Mouse (Mus musculus): ENCODE data around the gene Swap70. TPM values are rescaled to one million over a fixed set of nuclear protein-coding genes. Genes with fewer than 3 reads are reported as not detected.

Gene Swap70
- total RNA-seq, 2 experiments from 2014 or later, result 5.5 to 8.0 TPM

GRCm38 (mm10) chr7:110270455-110270854 is 48.9 kb downstream of the Swap70 start:
- no peak for DNase-seq (ENCODE audit: low spot score)

- DNase-seq (ENCODE audit: low spot score), result no peak
Observed at GRCm38 (mm10) chr7:110271814-110272213, 50.3 kb downstream of the Swap70 start.

GRCm38 (mm10) chr7:110272434-110272833 is 50.9 kb downstream of the Swap70 start:
- DNase-seq (ENCODE audit: low spot score), result no peak

- no peak for DNase-seq (ENCODE audit: low spot score)
Observed at GRCm38 (mm10) chr7:110277734-110278245, 56.3 kb downstream of the Swap70 start.

GRCm38 (mm10) chr7:110279183-110279582 is 57.7 kb downstream of the Swap70 start:
- DNase-seq (ENCODE audit: low spot score), result no peak

- no peak for DNase-seq (ENCODE audit: low spot score)
Observed at GRCm38 (mm10) chr7:110281435-110282256, 60.1 kb downstream of the Swap70 start.

- DNase-seq (ENCODE audit: low spot score), result no peak
Observed at GRCm38 (mm10) chr7:110282797-110283196, 61.3 kb downstream of the Swap70 start.

- no peak for DNase-seq (ENCODE audit: low spot score)
Observed at GRCm38 (mm10) chr7:110283484-110284275, 62.2 kb downstream of the Swap70 start.

GRCm38 (mm10) chr7:110285076-110285848 is 63.8 kb downstream of the Swap70 start:
- DNase-seq (ENCODE audit: low spot score), result no peak

- no peak for DNase-seq (ENCODE audit: low spot score)
Observed at GRCm38 (mm10) chr7:110285849-110286151, 64.3 kb downstream of the Swap70 start.

GRCm38 (mm10) chr7:110286198-110286732 is 64.8 kb downstream of the Swap70 start:
- DNase-seq (ENCODE audit: low spot score), result no peak

GRCm38 (mm10) chr7:110286838-110287475 is 65.4 kb downstream of the Swap70 start:
- peak; percentile 81 for DNase-seq (ENCODE audit: low spot score)

GRCm38 (mm10) chr7:110287476-110288071 is 66.1 kb downstream of the Swap70 start:
- DNase-seq (ENCODE audit: low spot score), result no peak

GRCm38 (mm10) chr7:110288191-110288604 is 66.7 kb downstream of the Swap70 start:
- no peak for DNase-seq (ENCODE audit: low spot score)

GRCm38 (mm10) chr7:110288731-110289191 is 67.2 kb downstream of the Swap70 start:
- peak; percentile 91 for DNase-seq (ENCODE audit: low spot score)

- DNase-seq (ENCODE audit: low spot score), result no peak
Observed at GRCm38 (mm10) chr7:110289647-110290046, 68.1 kb downstream of the Swap70 start.

- peak; percentile 89 for DNase-seq (ENCODE audit: low spot score)
Observed at GRCm38 (mm10) chr7:110296889-110297603, 75.5 kb downstream of the Swap70 start.

- peak; percentile 72 for DNase-seq (ENCODE audit: low spot score)
Observed at GRCm38 (mm10) chr7:110297611-110298010, 76.1 kb downstream of the Swap70 start.

GRCm38 (mm10) chr7:110298090-110298489 is 76.6 kb downstream of the Swap70 start:
- no peak for DNase-seq (ENCODE audit: low spot score)

All from gastrocnemius, adult 18-20 months (tissue).